Mouse (Mus musculus) spleen, adult 2 months (tissue): Measurements from ENCODE around the gene Hecw2. TPM values are rescaled to one million over a fixed set of nuclear protein-coding genes. Genes with fewer than 3 reads are reported as not detected.
A peak's percentile ranks its signal among the peaks of the same experiment; 100 is the strongest.

ENCODE experiments used
- DNase-seq, 2 experiments: peaks; one replicate each; pipeline versions ENCODE4 v3.0.0 to v3.0.0-alpha.2; 2012 to 2021; ENCODE audit warnings: low spot score in 2 of 2, low read depth in 1 of 2
- H3K27ac ChIP-seq: fragments of 200-500 bp; 2 replicates; pipeline ENCODE4 v1.5.1; 2012; ENCODE audit warnings: low read length, inconsistent platforms; ENCODE audit not compliant: insufficient read depth
- H3K27me3 ChIP-seq: fragments of 200-500 bp; 2 replicates; pipeline ENCODE4 v1.6.1; 2012; ENCODE audit warnings: mild to moderate bottlenecking, moderate library complexity, low read length, inconsistent platforms; ENCODE audit not compliant: control insufficient read depth, insufficient read depth
- H3K36me3 ChIP-seq: fragments of 200-500 bp; 2 replicates; pipeline ENCODE4 v1.6.1; 2012; ENCODE audit warnings: mild to moderate bottlenecking, low read length, inconsistent platforms; ENCODE audit not compliant: control insufficient read depth, insufficient read depth
- H3K4me1 ChIP-seq: fragments of 200-500 bp; 2 replicates; pipeline ENCODE4 v1.6.1; 2011; ENCODE audit warnings: inconsistent platforms; ENCODE audit not compliant: control insufficient read depth, insufficient read depth, insufficient read length
- H3K4me3 ChIP-seq: fragments of 200-500 bp; 2 replicates; pipeline ENCODE4 v1.5.1; 2011; ENCODE audit warnings: mild to moderate bottlenecking, inconsistent platforms; ENCODE audit not compliant: insufficient read depth, insufficient read length; ENCODE audit errors: extremely low read depth
- CTCF ChIP-seq: fragments of 200-500 bp; IDR thresholded peaks from 2 replicates; pipeline ENCODE4 v1.5.1; 2011; ENCODE audit warnings: mild to moderate bottlenecking, inconsistent platforms; ENCODE audit not compliant: insufficient read depth, insufficient read length, insufficient replicate concordance; ENCODE audit errors: extremely low read depth
- POLR2A ChIP-seq: fragments of 200-500 bp; IDR thresholded peaks from 2 replicates; pipeline ENCODE4 v1.6.1; 2011; ENCODE audit warnings: low read depth, low read length, inconsistent platforms
- WGBS: fragments of 180-500 bp; shearing (Covaris S2); methylation state at CpG from one replicate; pipeline ENCODE4 v1.1.7; 2018; 5-methylcytosine and 5-hydroxymethylcytosine counted together
- polyA plus RNA-seq: library from polyadenylated mRNA; depleted of rRNA; stranded (reverse); fragments of >200 nt; gene quantifications from 2 replicates; pipeline ENCODE4 v1.2.3, GENCODE M21; 2012

The Hecw2 gene
- polyA plus RNA-seq, 1 experiment, result 0.19 TPM

DNA sequence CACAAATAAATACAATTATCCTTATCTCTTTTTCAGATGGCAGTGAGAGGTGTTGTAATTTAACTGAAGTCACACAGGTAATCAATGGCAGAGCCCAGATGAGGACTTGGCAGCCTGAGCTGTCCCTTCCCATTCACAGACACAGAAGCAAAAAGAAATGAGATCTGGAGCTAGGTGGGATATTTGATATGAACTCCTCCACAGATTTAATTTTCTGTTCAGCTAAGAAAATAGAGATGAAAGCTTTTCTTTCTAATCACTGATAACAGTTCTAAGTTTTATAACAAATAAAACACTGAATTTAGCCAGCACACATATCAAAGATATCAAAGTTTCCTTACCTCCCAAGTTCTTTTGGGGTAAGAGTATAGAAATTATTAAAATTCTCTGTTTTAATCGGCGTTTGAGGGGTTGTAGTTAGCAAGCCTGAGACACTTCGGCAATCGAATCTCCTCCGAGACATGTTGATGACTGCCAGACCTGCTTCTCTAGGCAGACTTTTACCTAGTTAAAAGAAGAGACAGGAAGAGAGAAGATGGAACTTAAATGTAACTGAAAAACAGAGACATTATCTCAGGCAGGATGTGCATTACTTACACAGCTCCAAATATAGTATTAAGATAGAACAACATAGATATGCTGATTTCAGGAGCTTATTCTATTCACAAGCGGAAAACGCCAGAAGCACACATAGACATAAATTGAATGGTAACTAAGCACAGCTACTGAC, 418.6 kb downstream of the Hecw2 start:
- peak overlapping the region; percentile 71 for H3K27ac ChIP-seq
- peaks cover 14% of the 10 kb centered on the region for H3K36me3 ChIP-seq
- TF ChIP-seq POLR2A (peak; percentile 26; the same call in 1 of the 2 replicates), CTCF (no peak)
- 36% methylated on average over 7 of the region's 7 CpGs for WGBS
- H3K4me3 ChIP-seq, result peak overlapping the region; percentile 44
- peaks cover 7% of the 10 kb centered on the region for H3K4me1 ChIP-seq
- no peak for DNase-seq
- no peaks in the 10 kb centered on the region for H3K27me3 ChIP-seq

DNA sequence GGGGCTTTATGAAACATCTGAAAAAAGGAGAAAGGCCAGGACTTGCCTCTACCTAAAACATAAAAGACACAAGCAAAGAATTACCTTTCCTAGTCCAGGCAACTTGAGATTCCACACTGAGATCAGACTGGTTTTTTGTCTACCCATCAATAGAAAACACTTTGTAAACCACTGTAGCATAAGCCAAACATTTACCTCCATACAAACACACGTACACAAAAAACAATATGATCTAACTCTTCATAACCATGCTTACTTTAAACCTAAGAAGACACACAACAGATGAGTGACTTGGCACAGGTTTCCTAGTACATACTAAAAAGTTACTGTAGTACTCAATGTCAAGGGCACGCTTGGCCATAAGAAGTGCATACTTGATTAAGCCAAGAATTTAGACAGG, 419.4 kb downstream of the Hecw2 start:
- Histone ChIP-seq H3K36me3 (peaks cover 17% of the 10 kb centered on the region), H3K27ac (peak overlapping the region; percentile 88; the same call in 1 of the 2 replicates), H3K4me1 (peaks cover 7% of the 10 kb centered on the region), H3K27me3 (no peaks in the 10 kb centered on the region), H3K4me3 (peak overlapping the region; percentile 49; the same call in 1 of the 2 replicates)
- TF ChIP-seq CTCF, result no peak
- TF ChIP-seq POLR2A, result no peak
- no peak for DNase-seq
- 53% methylated on average over 2 of the region's 2 CpGs for WGBS

DNA sequence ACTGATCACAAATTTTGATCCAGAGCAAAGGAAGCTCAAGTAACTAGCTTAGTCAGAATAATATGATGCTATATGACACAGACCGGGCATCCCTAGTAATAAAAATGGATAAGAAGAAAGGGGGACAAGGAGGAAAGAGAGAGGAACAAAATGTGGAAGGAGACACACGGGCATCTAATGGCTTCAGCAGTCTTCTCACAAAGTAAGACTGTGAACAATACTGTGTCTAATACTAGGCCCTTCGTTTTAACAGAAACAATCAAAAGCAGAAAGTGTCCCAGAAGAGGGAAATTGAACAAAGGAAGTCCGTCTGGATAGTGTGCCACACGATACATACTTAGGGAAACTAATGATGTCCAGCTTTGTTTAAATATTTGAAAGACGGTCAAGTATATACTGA, 419.9 kb downstream of the Hecw2 start:
- Histone ChIP-seq H3K4me1 (peaks cover 7% of the 10 kb centered on the region), H3K36me3 (peaks cover 20% of the 10 kb centered on the region), H3K27me3 (no peaks in the 10 kb centered on the region), H3K4me3 (peak overlapping the region; percentile 49; the same call in 1 of the 2 replicates), H3K27ac (peak overlapping the region; percentile 88)
- 38% methylated on average over 6 of the region's 6 CpGs for WGBS
- no peak for DNase-seq
- TF ChIP-seq CTCF (no peak), POLR2A (no peak)

DNA sequence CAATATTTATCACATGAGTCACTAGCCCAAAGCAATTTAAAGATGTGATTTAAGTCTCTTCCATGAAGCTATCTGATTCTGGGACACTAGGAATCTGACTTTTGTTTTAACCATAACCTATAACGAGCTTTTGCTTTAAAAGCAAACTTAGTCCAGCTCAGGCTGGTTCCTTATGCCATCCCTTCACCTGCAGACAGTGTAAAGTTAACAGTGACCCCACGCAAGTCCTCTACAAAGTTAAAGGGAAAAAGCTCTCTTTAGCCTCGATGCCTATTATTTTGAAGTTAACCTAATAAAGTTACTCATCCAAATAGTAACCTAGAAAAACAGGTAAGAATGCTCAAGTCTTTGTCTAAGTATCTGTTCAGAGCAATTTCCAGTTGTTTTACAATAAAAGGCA, 420.4 kb downstream of the Hecw2 start:
- no peak for DNase-seq
- TF ChIP-seq CTCF (no peak), POLR2A (no peak)
- Histone ChIP-seq H3K4me1 (peaks cover 7% of the 10 kb centered on the region), H3K4me3 (peak overlapping the region; percentile 49; the same call in 1 of the 2 replicates), H3K36me3 (peaks cover 21% of the 10 kb centered on the region), H3K27me3 (no peaks in the 10 kb centered on the region), H3K27ac (peak overlapping the region; percentile 87)
- 22% methylated on average over 3 of the region's 3 CpGs for WGBS

DNA sequence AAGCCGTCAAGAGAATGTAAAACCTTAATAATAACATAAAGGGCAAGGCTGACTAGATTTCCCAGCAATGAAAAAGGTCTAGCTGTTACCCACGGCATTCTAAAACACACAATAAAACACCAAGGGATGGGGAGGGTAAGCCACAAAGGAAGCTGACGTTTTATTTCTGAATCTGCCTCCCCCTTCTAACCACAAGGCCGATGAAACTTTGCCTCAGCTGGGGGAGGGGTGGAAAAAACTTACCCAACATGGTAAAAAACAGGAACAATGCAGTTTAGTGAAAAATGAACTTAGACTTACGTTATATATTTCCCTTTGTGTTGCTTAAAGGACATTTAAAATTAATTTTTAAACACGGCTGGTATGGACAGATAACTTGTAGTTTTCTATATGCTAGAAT, 421.0 kb downstream of the Hecw2 start:
- peak; percentile 86 to 93 for DNase-seq
- Histone ChIP-seq H3K4me1 (peaks cover 7% of the 10 kb centered on the region), H3K36me3 (peaks cover 25% of the 10 kb centered on the region), H3K4me3 (peak overlapping the region; percentile 13; the same call in 1 of the 2 replicates), H3K27me3 (no peaks in the 10 kb centered on the region), H3K27ac (no peak overlapping the region; the same call in 1 of the 2 replicates)
- TF ChIP-seq POLR2A (peak; percentile 53), CTCF (no peak)
- WGBS, result 2% methylated on average over 6 of the region's 6 CpGs

DNA sequence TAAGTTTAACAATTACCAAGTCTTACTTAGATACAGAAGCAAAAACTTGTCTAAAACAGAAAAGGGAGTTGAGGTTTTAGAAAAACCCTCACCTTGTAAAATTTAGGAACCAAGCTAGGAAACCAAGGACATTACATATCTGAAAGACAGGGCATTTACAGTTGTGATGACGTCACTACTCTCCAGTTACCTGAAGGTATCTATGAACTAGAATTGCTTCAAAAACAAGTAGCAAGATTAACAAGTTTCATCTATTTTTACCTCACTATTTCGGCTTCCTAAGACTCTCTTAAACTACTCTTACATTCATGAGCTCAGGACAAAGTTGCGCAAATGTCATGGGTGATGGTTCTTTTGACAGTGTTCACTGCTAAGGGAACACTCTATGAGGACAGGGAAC, 422.0 kb downstream of the Hecw2 start:
- Histone ChIP-seq H3K4me3 (no peak overlapping the region), H3K27ac (peak overlapping the region; percentile 95; the same call in 1 of the 2 replicates), H3K4me1 (peaks cover 5% of the 10 kb centered on the region), H3K36me3 (peaks cover 24% of the 10 kb centered on the region), H3K27me3 (no peaks in the 10 kb centered on the region)
- DNase-seq, result no peak
- WGBS, result 35% methylated on average over 3 of the region's 3 CpGs
- TF ChIP-seq POLR2A, result no peak
- no peak for TF ChIP-seq CTCF

DNA sequence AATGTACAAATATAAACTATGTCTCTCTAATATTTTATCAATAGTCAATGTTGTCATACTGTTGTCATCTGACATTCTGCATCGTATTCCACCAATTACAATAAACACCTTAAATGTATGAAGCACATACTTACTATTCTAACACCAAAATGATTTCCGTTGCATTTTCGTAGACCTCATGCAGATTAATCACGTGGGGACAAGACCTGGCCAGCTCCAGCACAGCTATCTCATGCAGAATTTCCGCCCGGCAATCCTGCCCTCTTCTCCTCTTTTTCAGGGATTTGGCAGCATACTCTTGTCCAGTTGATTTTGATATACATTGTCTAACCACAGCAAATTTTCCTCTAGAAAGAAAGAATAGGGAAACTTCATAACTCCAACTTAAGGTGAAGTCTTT, 423.5 kb downstream of the Hecw2 start:
- no peak for TF ChIP-seq POLR2A
- no peak for TF ChIP-seq CTCF
- H3K36me3 ChIP-seq, result peaks cover 24% of the 10 kb centered on the region
- no peak overlapping the region for H3K27ac ChIP-seq
- H3K27me3 ChIP-seq, result no peaks in the 10 kb centered on the region
- no peak overlapping the region for H3K4me3 ChIP-seq
- DNase-seq, result no peak
- 76% methylated on average over 6 of the region's 6 CpGs for WGBS
- H3K4me1 ChIP-seq, result peaks cover 2% of the 10 kb centered on the region
